In the genomic region with DNA sequence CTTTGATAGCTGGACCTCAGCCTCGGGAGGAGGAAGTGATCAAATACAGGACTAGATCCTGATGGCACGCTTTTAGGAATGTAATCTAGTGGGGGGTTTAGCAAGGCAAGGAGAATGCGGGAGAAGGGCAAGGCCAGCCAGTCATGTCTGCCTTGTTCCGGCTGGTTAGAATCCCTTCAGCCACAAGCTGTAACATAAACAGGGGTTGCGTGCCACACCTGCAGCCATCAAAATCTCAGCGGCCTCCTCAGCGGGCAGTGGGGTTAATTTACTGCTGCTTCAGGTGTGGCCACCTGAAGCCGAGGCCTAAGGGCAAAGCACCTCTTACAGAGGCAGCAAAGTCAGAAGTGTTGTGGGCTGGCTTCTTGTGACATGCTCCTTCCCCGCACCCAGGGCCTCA, we compare ENCODE assay signal across 8 mouse cellular contexts. TPM values are rescaled to one million over a fixed set of nuclear protein-coding genes. Genes with fewer than 3 reads are reported as not detected.
DNase-seq lines count a peak whose midpoint lies in the region; ATAC-seq and TF ChIP-seq lines count a peak whose summit lies in the region.

Gene Ndrg4 (plus strand): TSS at position 350 of the 400 bp plus-strand sequence.

- no peak for ATAC-seq in forebrain, embryonic 15.5 days (replicated peaks)
- no peak for ATAC-seq in midbrain, postnatal 0 days (ENCODE audit: low FRiP score)

- WGBS in forebrain, embryonic 15.5 days = 55% methylated on average over 9 of the region's 9 CpGs
- WGBS in midbrain, postnatal 0 days = 45% methylated on average over 9 of the region's 9 CpGs

- H3K9ac ChIP-seq in forebrain, embryonic 15.5 days (replicated peaks) = peak within 1 kb of the TSS; percentile 74
- peak within 1 kb of the TSS; percentile 85 for H3K9ac ChIP-seq in midbrain, postnatal 0 days (replicated peaks; ENCODE audit: low read length, poor library complexity, severe bottlenecking)

- H3K4me3 ChIP-seq in forebrain, embryonic 15.5 days = peak within 1 kb of the TSS; percentile 89
- H3K4me3 ChIP-seq in midbrain, postnatal 0 days (ENCODE audit: low read depth, low read length) = peak within 1 kb of the TSS; percentile 81

- no peak for TF ChIP-seq CTCF in midbrain, postnatal 0 days (IDR thresholded peaks at IDR 0.05)

- H3K27ac ChIP-seq in forebrain, embryonic 15.5 days (replicated peaks) = peak within 1 kb of the TSS; percentile 69
- H3K27ac ChIP-seq in midbrain, postnatal 0 days (ENCODE audit: low read depth, low read length) = peak within 1 kb of the TSS; percentile 58

- DNase-seq in gastrocnemius, postnatal 4 days (ENCODE audit: low spot score in 2 of 2) = no peak
- DNase-seq in gastrocnemius, adult 8-10 months (ENCODE audit: low spot score in 2 of 2) = no peak
- DNase-seq in ES-CJ7 (ENCODE audit: low read depth, low spot score) = peak; percentile 69
- DNase-seq in layer of hippocampus, postnatal 10 days (ENCODE audit: low spot score in 2 of 2) = no peak
- no peak for DNase-seq in midbrain, postnatal 0 days (ENCODE audit: low spot score)
- no peak for DNase-seq in thymus, adult 18-20 months
- no peak for DNase-seq in yolk sac, embryonic 10.5 days (ENCODE audit: low spot score)

- no peaks in the 10 kb centered on the region for H3K9me3 ChIP-seq in forebrain, embryonic 15.5 days
- no peaks in the 10 kb centered on the region for H3K9me3 ChIP-seq in midbrain, postnatal 0 days (ENCODE audit: low read length)

- no peaks in the 10 kb centered on the region for H3K36me3 ChIP-seq in forebrain, embryonic 15.5 days
- H3K36me3 ChIP-seq in midbrain, postnatal 0 days (ENCODE audit: insufficient read depth, low read length) = no peaks in the 10 kb centered on the region

- H3K4me2 ChIP-seq in forebrain, embryonic 15.5 days (replicated peaks) = peak within 1 kb of the TSS; percentile 86
- H3K4me2 ChIP-seq in midbrain, postnatal 0 days (ENCODE audit: low read depth, low read length, poor library complexity, severe bottlenecking) = peak within 1 kb of the TSS; percentile 76

- peaks cover 22% of the 10 kb centered on the region for H3K4me1 ChIP-seq in forebrain, embryonic 15.5 days
- 0 out of 2 replicates have a peak, but pooled peaks cover 9% of the 10 kb centered on the region for H3K4me1 ChIP-seq in midbrain, postnatal 0 days (ENCODE audit: insufficient read depth, low read length)

- peaks cover 6% of the 10 kb centered on the region; the same call in 1 of the 2 replicates for H3K27me3 ChIP-seq in forebrain, embryonic 15.5 days
- no peaks in the 10 kb centered on the region for H3K27me3 ChIP-seq in midbrain, postnatal 0 days (ENCODE audit: insufficient read depth, low read length)

RNA-seq across cellular contexts. Expression of gene Ndrg4, which starts in this region (rescaled TPM):
- 10 to 100 TPM; 13.8 to 18.5 TPM for total RNA-seq in gastrocnemius, postnatal 4 days (2021)
- 1 to 10 TPM; 3.6 to 4.0 (median 3.9) TPM for total RNA-seq in gastrocnemius, adult 8-10 months (2022)
- 200 and 204 TPM in 2 replicates for polyA plus RNA-seq in forebrain, embryonic 15.5 days (2015; fragmentation: Nextera tagmentation; extraction: Ambion mirVana)
- total RNA-seq in layer of hippocampus, postnatal 10 days (2021) = 1,000 to 10,000 TPM; 1,214 to 1,219 TPM
- total RNA-seq in midbrain, postnatal 0 days (2014; rRNA removed) = 814 and 937 TPM in 2 replicates
- 641 and 735 TPM in 2 replicates for polyA plus RNA-seq in midbrain, postnatal 0 days (2015; fragmentation: Nextera tagmentation; extraction: Ambion mirVana)

Comparison
In these comparisons a context has a peak if more than half of its experiments do, and no peak if none do; other contexts are left out.
1. RNA of gene Ndrg4 (total RNA-seq): 1,214 to 1,219 TPM in layer of hippocampus, postnatal 10 days and 814 to 937 TPM in midbrain, postnatal 0 days; 13.8 to 18.5 TPM in gastrocnemius, postnatal 4 days and 3.6 to 4.0 TPM in gastrocnemius, adult 8-10 months; every median in the first group is over 10 times any median in the second.